Comparison of ENCODE assay signal across 7 mouse cellular contexts in genomic region chr6:115267916-115268315, GRCm38 (mm10). TPM values are rescaled to one million over a fixed set of nuclear protein-coding genes. Genes with fewer than 3 reads are reported as not detected.
DNase-seq lines count a peak whose midpoint lies in the region; ATAC-seq and TF ChIP-seq lines count a peak whose summit lies in the region.

No protein-coding gene starts in this region.

- H3K27ac ChIP-seq in intestine, embryonic 15.5 days: no peak overlapping the region
- no peak overlapping the region for H3K27ac ChIP-seq in midbrain, embryonic 15.5 days
- H3K27ac ChIP-seq in stomach, postnatal 0 days (replicated peaks): no peak overlapping the region

- H3K36me3 ChIP-seq in intestine, embryonic 15.5 days: no peaks in the 10 kb centered on the region
- H3K36me3 ChIP-seq in midbrain, embryonic 15.5 days (replicated peaks): no peaks in the 10 kb centered on the region
- no peaks in the 10 kb centered on the region; the same call in 1 of the 2 replicates for H3K36me3 ChIP-seq in stomach, postnatal 0 days (ENCODE audit: control insufficient read depth, insufficient read depth, low read length)

- DNase-seq in adrenal gland, adult 8-10 months: peak; percentile 65
- peak; percentile 84 to 90 for DNase-seq in cerebellum, postnatal 36 days
- peak; percentile 65 for DNase-seq in gastrocnemius, postnatal 10 days
- DNase-seq in left cerebral cortex, postnatal 36 days (ENCODE audit: low spot score in 2 of 2): peak; percentile 48 to 74
- peak; percentile 81 for DNase-seq in stomach, postnatal 0 days (ENCODE audit: low spot score)

- H3K9me3 ChIP-seq in intestine, embryonic 15.5 days: no peaks in the 10 kb centered on the region
- H3K9me3 ChIP-seq in midbrain, embryonic 15.5 days: no peaks in the 10 kb centered on the region
- no peaks in the 10 kb centered on the region for H3K9me3 ChIP-seq in stomach, postnatal 0 days (ENCODE audit: control insufficient read depth, low read length)

- H3K4me3 ChIP-seq in intestine, embryonic 15.5 days (replicated peaks): no peak overlapping the region
- no peak overlapping the region for H3K4me3 ChIP-seq in midbrain, embryonic 15.5 days
- H3K4me3 ChIP-seq in stomach, postnatal 0 days (ENCODE audit: low read depth, low read length): no peak overlapping the region

- no peak overlapping the region for H3K4me2 ChIP-seq in intestine, embryonic 15.5 days (replicated peaks)
- H3K4me2 ChIP-seq in midbrain, embryonic 15.5 days: no peak overlapping the region
- no peak overlapping the region for H3K4me2 ChIP-seq in stomach, postnatal 0 days (replicated peaks; ENCODE audit: low read depth)

- intact Hi-C loops in left cerebral cortex, postnatal 36 days (cut with DNase I): loop anchor here (1.0 to 5.0 kb wide), 2 partner anchors 40 to 221 kb away; no protein-coding TSS in a partner anchor

- 44% methylated on average over 2 of the region's 2 CpGs for WGBS in intestine, embryonic 15.5 days
- WGBS in midbrain, embryonic 15.5 days: 56% methylated on average over 2 of the region's 2 CpGs
- WGBS in stomach, postnatal 0 days: 49% methylated on average over 2 of the region's 2 CpGs

- H3K27me3 ChIP-seq in intestine, embryonic 15.5 days (replicated peaks): no peaks in the 10 kb centered on the region
- no peaks in the 10 kb centered on the region for H3K27me3 ChIP-seq in midbrain, embryonic 15.5 days (replicated peaks)
- H3K27me3 ChIP-seq in stomach, postnatal 0 days (ENCODE audit: control insufficient read depth, insufficient read depth, low read length): no peaks in the 10 kb centered on the region

- peak; percentile 98 for TF ChIP-seq CTCF in stomach, postnatal 0 days (IDR thresholded peaks at IDR 0.05; ENCODE audit: low read depth)

- no peak overlapping the region for H3K9ac ChIP-seq in intestine, embryonic 15.5 days
- H3K9ac ChIP-seq in midbrain, embryonic 15.5 days: no peak overlapping the region
- H3K9ac ChIP-seq in stomach, postnatal 0 days (ENCODE audit: low read length): no peak overlapping the region

- peak; percentile 83 for ATAC-seq in intestine, embryonic 15.5 days
- ATAC-seq in midbrain, embryonic 15.5 days (replicated peaks): peak; percentile 78
- peak; percentile 77 for ATAC-seq in stomach, postnatal 0 days (ENCODE audit: low FRiP score, low TSS enrichment)

- peaks cover 10% of the 10 kb centered on the region; the same call in 1 of the 2 replicates for H3K4me1 ChIP-seq in intestine, embryonic 15.5 days (replicated peaks)
- no peaks in the 10 kb centered on the region for H3K4me1 ChIP-seq in midbrain, embryonic 15.5 days
- H3K4me1 ChIP-seq in stomach, postnatal 0 days (replicated peaks; ENCODE audit: control insufficient read depth, insufficient read depth): no peaks in the 10 kb centered on the region

- no peak for TF ChIP-seq EP300 in stomach, postnatal 0 days (optimal IDR thresholded peaks at IDR 0.05)

RNA-seq across cellular contexts. Expression of gene Timp4, which starts 15.9 kb away (rescaled TPM):
- 10 to 100 TPM in 1 of 4 experiments, 1 to 10 TPM in 2, under 1 TPM in 1; 0.94 to 11.5 (median 2.9) TPM for total RNA-seq in adrenal gland, adult 8-10 months (2022)
- total RNA-seq in gastrocnemius, postnatal 10 days (2021): 1 to 10 TPM; 2.0 to 7.1 TPM
- 0.44 and 0.45 TPM in 2 replicates for polyA plus RNA-seq in intestine, embryonic 15.5 days (2015; fragmentation: Nextera tagmentation; extraction: Ambion mirVana)
- total RNA-seq in left cerebral cortex, postnatal 36 days (2021): 10 to 100 TPM; 17.2 to 18.5 TPM
- 10.2 and 12.3 TPM in 2 replicates for polyA plus RNA-seq in midbrain, embryonic 15.5 days (2015; fragmentation: Nextera tagmentation; extraction: Ambion mirVana)
- 1.0 and 1.9 TPM in 2 replicates for polyA plus RNA-seq in stomach, postnatal 0 days (2015; fragmentation: Nextera tagmentation; extraction: Ambion mirVana)

RNA-seq across cellular contexts. Expression of gene Gm17482, which starts 40.8 kb away (rescaled TPM):
- not detected for total RNA-seq in adrenal gland, adult 8-10 months (2022)
- total RNA-seq in gastrocnemius, postnatal 10 days (2021): not detected
- polyA plus RNA-seq in intestine, embryonic 15.5 days (2015; fragmentation: Nextera tagmentation; extraction: Ambion mirVana): not detected in 2 replicates
- total RNA-seq in left cerebral cortex, postnatal 36 days (2021): not detected
- polyA plus RNA-seq in midbrain, embryonic 15.5 days (2015; fragmentation: Nextera tagmentation; extraction: Ambion mirVana): not detected in 2 replicates
- polyA plus RNA-seq in stomach, postnatal 0 days (2015; fragmentation: Nextera tagmentation; extraction: Ambion mirVana): not detected in 2 replicates
